Mouse (Mus musculus) heart, postnatal 10 days (tissue): ENCODE results near the gene Nphs2. TPM values are rescaled to one million over a fixed set of nuclear protein-coding genes. Genes with fewer than 3 reads are reported as not detected.

Source experiments
- DNase-seq, 2 experiments: peaks; one replicate each; pipeline ENCODE4 v3.0.0; 2021
- intact Hi-C: fragments of 180-260 bp; cut with DNase I; formaldehyde crosslinking; loops from one replicate; pipeline ENCODE4 v1.15.1; 2025
- total RNA-seq, 2 experiments: library from RNA; stranded (reverse); gene quantifications; 2 replicates each; pipeline ENCODE4 v1.2.3; 2021

Gene Nphs2
- total RNA-seq, 2 experiments from 2014 or later: 0.19 TPM; not detected in 1

DNA sequence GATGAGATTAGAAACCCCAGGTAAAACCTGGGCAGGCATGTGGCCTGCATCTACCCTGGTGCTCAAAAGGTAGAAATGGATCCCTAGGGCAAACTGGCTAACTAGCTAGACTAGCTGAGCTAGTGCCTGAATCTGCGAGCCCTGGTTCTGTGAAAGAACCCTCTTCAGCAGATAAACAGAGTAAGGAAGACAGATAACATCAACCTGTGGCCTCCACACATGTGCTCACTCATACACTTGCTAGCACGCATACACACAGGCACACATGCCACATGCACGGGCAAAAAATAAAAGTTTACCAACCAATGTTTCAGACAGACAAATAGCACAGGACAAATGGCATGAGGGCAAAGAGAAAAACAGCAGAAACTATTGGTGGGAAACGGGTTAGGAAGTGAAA is 39.9 kb downstream of the Nphs2 start:
- no peak for DNase-seq
- intact Hi-C loops: no loop called here

DNA sequence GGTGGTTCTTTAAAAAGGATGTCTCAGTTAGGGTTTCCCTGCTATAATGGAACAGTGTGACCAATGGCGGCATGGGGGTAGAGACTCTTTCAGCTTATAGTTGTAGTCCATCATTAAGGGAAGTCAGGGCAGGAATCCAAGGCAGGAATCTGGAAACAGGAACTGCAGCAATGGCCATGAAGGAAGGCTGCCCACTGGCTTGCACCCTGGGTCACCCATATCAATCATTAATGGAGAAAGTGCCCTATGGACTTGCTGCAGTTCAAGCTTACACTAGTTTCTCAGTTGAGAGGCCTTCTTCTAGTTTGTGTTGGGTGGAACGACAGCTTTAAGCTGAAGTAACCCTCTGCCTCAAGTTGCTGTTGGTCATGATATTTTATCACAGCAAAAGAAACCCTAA is 41.9 kb downstream of the Nphs2 start:
- intact Hi-C loops: no loop called here
- no peak for DNase-seq

GRCm38 (mm10) chr1:156365740-156366139 is 55.2 kb downstream of the Nphs2 start, which contains the start of gene Gm2000:
Gm2000 (plus strand) TSS chr1:156366040.
- DNase-seq: no peak
- intact Hi-C loops: no loop called here

Other genes with a start within 250 kb of the Nphs2 start
- under 1 TPM; 0.17 TPM for gene Fam163a, start 105.7 kb upstream of the Nphs2 start, total RNA-seq
- gene Tdrd5, start 7.1 kb upstream of the Nphs2 start, total RNA-seq: under 1 TPM; 0.22 to 0.50 TPM
- gene Gm2000, start 55.3 kb downstream of the Nphs2 start, total RNA-seq: 100 to 1,000 TPM; 508 to 514 TPM
- under 1 TPM in 1 of 2 experiments, not detected in 1; 0.12 TPM for gene Axdnd1, start 110.4 kb downstream of the Nphs2 start, total RNA-seq
- gene Soat1, start 163.6 kb downstream of the Nphs2 start, total RNA-seq: 10 to 100 TPM; 22.2 to 29.6 TPM
- gene Gm10031, start 213.3 kb downstream of the Nphs2 start, total RNA-seq: 10 to 100 TPM; 43.1 to 45.6 TPM
- 10 to 100 TPM; 24.2 to 25.3 TPM for gene Abl2, start 248.1 kb downstream of the Nphs2 start, total RNA-seq